Mouse (Mus musculus) spleen, postnatal 4 days (tissue): ENCODE results near the gene Mast2.

Experiments used
- DNase-seq, 2 experiments: peaks; one replicate each; pipeline ENCODE4 v3.0.0; 2022; ENCODE audit warnings: low spot score in 2 of 2

The Mast2 gene

DNA sequence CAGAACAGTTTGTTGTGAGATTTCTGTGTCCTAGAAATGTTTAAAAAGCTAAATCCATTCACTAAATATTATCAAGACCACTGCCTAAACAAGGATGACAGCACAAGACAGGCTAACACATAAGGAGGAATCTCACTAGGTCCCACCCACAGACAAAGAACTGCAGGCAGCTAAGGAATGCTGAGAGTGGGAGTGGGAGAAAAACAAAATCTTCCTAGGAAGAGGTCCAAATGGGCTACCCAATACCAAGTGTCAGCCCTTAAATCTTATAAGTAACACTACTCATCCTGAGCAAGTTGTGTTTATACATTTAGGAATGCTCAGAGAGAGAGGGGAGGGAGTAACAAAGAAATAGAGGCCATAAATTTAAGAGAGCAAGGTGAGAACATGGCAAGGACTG is 52.6 kb downstream of the Mast2 start:
- DNase-seq, result no peak

DNA sequence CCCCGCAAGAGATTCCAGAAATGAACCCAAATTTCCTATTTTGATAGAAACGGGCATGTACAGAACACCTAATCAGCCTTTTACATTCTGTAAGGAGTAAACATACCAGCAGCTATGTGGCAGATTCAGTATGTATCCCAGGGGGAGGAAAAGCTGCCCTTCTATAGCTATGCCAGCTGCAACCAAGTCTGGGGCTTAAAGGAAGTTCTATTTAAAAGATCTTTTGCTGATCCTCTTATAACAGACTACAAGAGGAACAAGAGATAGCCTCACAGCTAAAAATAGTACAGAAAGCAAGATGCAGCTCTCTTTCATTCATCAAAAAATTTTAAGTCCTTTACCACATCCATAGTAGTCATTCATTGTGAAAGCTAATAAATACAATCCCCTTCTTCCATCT is 57.3 kb downstream of the Mast2 start:
- no peak for DNase-seq

DNA sequence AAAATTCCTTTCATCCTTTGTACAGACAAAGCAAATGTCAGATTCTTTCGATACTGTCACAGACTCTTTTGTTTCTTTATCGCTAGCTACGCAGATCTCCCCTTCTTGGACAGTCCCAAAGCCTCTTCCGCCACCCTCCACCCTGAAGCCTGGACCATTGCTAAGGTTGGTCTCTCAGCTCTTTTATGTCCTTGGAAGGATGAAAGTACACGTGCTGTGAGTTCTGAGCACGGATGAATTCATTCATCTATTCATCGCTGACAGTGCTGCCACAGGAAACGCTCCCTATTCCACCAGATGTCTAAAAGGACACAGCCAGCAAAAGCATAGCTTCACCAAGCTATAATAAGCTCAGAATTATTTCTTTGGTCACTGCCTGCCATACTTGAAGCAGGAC is 58.0 kb downstream of the Mast2 start:
- no peak for DNase-seq

DNA sequence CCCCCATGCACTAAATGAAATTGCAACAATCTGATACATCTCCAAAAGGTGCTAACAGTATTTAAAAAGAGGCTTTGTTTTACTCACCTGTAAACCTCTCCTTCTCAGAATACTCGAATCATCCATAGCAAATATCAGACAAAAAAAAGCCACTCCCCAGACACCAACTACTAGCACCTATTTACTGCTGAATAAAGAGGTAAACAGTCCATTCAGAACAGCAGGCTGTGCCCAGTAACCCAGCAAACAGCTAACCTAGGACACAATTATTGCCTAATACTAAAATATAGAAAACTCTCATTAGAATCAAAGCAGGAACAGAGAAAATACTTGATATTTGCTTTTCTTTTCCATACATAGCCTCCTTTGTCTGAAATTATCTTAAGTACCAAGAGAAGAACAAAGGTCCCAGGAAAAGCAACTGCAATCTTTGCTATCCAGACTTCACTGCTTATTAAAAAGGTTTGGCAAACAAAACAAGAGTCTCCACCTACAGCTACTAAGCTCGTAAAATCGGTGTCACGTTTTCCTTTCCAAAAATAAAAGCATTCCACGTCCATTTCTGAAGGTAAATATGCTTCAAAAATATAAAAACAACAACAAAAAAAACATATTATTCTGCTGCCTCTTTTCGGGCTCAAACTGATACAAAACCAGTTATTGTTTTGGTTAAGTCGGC is 58.6 kb downstream of the Mast2 start:
- no peak for DNase-seq

DNA sequence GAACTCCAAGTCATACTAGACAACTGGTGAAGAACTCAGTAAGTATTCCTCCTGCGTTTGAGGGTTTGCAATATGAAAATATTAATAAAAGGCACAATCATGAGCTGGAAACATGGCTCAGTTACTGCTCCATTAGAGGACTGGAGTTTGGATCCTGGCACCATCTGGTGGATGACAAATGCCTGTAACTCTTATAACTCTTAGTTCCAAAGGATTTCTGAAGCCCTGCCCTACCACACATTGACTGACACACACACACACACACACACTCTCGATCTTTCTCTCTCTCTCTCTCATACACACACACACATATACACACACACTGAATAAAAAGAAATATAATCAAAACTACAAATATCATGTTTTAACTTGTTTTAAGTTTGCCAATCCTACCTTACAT is 60.1 kb downstream of the Mast2 start:
- DNase-seq, result no peak

DNA sequence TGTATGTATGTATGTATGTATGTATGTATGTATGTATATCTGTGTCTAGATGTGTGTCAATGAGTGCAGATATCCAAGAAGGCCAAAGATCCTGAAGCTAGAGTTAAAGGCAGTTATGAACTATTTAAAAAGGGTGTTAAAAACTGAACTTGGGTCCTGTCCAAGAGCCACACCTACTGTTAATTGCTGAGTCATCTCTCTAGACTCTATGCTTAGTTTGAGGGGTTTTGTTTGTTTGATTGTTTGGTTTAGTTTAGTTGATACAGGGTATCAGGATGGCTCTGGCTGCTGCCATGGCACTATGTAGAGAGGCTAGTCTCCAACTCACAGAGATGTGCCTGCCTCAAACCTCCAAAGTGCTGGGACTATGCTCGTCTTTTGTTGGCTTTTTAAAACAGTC is 61.3 kb downstream of the Mast2 start:
- DNase-seq, result peak in 1 of 2 experiments; percentile 20

DNA sequence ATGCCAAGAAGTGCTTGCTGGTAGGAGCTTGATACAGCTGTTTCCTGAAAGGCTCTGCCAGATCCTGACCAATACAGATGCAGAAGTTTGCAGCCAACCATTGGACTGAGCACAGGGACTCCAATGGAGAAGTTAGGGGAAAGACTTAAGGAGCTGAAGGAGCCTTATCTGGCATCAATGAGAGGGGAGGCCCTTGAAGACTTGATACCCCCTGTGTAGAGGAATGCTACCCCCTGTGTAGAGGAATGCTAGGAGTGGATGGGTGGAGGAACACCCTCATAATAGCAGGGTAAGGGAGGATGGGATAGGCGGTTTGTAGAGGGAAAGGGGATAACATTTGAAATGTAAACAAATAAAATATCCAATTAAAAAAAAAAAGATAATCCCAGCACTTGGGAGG is 65.9 kb downstream of the Mast2 start:
- no peak for DNase-seq

DNA sequence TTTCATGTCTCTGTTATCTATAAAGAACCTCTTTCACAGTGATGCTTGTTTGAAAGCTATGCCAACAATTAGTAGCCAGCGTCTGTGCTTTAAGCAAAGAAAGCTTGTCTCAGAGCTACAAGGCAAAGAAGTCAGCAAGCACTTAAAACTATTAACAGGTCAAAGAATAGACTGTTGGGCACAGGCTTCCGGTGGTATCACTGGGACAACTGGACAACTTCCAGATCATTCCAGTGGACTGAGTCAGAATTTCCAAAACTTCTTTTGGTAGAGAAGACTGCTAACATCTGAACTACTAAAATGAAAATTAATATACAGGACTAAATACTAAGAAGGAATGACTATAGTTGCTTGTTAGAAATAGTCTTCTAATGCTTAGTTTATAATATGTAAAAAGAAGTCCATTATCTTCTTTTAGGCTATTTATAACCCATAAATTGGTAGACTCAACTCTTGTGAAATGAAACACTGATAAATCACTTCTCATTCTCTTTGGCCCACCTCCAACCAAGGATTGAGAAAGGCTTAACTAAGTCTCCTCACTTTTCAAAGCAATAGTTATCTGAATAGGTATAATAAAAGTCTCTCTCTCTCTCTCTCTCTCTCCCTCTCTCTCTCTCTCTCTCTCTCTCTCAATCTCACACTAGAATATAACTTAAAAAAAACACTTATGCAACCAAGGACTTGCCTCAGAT is 85.9 kb downstream of the Mast2 start:
- no peak for DNase-seq

DNA sequence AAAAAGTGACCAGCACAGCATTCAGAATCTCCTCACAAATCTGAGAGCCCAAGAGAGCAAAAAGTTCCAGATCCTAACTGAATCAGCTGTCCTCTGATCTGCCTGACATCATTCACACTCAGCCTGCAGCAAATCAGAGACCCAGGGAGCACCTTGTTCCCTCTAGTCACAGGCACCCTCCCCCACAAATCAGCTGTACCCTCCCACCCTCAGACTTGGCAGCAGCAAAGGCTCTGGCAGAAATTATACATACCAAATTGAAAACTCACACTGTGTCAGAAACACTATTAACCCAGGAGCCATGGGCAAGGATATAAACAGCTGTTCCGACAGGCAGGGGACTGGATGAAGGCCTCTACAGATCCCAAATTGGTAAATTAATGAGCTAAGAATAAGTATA is 92.3 kb downstream of the Mast2 start:
- DNase-seq, result no peak

DNA sequence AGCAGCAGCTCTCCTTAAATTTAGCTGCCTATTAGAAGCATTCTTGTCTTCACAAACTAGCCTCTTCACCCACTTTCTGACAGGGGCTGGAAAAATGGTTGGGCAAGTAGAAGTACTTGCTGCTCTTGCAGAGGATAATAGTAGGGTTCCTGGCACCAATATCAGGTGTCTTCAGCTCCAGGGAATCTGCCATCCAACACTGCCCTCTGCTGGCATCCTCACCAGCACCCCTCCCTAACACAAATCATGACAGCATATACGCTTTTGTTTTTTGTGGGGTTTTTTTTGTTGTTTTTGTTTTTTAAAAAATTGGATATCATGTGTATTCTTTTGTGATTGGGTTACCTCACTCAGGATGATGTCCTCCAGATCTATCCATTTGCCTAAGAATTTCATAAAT is 105.9 kb downstream of the Mast2 start:
- DNase-seq, result no peak

DNA sequence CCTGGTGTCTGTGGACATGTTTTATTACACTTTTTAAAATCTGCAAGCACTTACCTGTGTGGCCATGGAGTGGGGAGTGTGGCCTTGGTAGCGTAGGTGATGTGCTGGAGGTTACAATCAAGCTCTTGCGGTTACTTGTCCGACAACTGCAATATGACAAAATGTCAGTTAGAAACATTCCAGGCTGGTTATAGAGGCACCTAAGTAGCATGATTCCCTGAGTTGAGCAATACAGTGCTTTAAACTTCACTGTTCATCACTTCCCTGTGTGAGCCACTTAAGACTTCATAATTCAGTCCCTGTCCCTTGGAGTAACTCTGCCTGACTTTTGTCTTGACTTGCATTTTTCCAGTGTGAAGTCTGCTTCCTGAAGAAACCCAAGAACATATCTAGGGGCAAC is 111.1 kb downstream of the Mast2 start:
- DNase-seq, result no peak

DNA sequence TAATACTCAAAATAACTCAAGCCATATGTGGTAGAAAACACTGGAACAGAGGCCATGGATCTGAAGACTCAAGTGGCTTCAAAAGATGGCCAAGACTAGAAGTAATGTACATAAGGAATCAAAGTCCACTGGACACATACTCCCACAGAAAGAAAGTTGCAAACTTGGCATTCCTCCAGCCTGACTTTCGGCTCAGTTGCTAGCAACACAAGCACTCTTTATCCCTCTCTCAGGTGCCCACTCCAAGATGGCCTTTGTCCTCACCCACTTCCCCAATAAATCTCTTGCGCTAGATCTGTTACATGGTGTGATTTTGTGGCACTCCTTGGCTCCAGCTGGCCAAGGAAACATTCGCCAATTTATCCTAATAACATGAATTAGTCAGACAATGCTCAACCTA is 111.5 kb downstream of the Mast2 start:
- DNase-seq, result no peak

DNA sequence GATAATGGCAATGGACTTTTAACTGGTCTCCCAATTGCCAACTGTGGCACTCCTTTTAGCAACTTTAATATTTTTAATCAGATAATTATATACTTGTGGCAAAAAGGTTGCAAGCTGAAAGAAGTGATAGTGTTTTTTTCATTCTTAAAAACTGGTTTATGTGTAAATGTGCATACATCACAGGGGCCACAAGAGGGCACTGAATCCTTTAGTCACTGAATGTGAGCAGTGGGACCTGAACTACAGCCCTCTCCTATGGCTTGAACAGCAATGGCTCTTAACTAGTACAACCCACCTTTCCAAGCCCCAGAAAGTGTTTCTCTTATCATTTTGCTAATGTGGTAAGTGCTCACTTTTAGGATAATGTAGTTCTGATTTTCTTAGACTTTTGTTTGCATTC is 121.9 kb downstream of the Mast2 start:
- peak; percentile 37 to 64 for DNase-seq

DNA sequence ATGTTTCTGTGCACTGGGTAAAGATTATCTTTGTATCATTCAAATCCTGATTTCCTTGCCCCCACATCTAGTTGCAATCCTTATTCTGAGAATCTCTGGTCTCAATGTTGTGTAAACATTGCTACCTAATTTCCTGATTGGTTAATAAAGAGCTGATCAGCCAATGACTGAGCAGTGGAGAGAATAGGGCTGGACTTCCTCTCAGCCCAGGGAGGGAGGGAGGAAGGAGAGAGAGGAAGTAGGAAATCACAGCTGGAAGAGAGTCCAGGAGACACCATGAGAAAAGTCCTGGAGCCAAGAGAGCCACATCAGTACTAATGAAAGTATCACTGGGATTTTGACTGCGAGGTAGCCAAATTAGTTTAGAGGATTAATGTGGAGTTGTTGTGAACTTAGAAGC is 127.7 kb downstream of the Mast2 start:
- no peak for DNase-seq

DNA sequence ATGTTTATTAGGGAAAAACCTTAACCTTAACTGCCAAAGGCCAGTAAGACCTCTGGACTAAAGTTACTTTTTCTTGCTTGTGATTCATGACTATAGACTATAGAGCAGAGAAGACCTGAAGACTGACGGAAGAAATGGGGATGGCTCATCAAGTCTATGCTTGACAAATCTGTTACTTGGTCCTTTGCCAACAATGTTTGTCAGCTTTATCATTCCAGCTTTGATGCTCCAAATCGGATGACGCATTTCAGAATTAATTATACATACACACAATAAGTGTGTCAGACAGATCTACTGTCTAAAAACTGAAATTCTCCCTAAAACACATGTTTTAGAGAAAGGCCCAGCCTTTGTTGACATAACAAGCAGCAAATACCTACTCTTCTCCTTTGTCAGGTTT is 134.7 kb downstream of the Mast2 start:
- no peak for DNase-seq

DNA sequence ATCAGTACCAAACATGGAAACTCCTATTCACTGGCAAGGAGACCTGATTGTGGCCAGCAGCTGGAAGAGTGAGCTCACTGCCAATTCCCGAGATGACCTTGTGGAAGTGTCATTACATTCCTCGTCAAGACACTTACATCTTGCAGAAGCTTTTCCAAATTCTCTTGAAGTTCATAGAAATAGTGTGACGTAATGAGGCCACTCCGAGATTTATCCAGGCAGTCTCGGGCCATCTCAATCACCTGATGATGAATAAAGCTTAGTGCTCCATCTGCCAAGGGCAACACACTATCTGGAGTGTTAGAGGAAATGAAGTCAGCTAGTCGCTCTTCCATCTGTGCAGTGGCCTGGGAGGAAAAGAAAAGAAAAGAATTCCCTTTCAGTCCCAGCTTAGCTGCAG is 141.9 kb downstream of the Mast2 start:
- no peak for DNase-seq

DNA sequence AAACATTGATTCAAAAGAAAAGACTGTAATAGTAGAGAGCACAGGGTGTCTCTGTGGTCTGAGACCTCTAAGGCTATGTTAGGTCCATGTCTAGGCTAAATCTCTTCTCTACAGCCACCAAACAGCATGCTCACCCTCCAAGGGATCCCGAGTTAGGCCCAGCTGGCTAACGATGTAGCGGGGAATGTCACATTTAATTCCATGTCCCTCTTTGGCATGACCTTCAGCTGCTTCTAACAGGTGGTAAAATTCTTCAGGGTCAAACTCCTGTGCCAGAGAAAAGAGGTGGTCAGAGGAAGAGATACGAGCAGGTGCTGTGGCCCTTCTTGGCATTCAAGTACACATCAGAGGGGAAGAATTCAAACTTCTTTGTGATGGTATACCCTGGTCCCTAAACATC is 146.4 kb downstream of the Mast2 start:
- no peak for DNase-seq

DNA sequence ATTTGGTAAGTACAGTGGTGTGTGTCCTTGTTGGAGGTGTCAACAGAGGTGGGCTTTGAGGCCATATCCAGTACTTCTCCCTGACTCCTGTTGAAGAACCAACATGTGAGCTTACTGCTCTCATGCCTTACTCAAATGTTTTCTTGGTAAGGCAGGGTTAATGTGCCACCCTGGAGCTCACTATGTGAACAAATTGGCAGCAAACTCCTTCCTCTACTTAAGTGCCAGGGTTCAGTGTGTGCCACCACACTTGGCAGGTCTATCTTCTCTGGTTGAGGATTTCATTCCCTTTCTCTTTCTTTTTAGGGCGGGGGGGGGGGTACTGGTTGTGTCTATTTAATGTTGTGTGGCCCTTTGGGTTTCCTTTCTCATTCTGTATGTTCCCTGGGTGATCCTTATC is 159.4 kb downstream of the Mast2 start:
- DNase-seq, result no peak

DNA sequence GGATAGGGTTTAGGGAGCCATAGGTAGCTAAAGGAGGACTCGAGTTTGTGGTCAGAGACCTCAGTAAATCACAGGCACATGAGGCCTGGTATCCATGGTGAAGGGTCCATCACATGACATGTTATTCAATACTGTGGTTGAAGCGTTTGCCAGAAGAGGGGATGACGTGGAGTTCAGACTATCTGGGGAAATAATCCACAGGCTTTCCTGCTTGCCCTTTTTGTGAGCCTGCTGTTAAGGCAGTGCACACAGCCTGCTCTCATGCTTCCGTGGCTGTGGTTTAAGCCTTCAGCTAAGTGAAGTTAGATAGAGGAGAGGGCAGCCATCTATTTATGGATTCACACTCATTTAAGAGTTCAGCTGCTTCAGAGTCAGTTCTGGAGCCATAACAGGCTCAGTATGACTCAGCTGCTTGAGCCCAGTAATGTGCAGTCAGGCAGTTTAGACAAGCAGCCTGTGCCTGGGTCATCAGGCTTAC is 163.1 kb downstream of the Mast2 start:
- no peak for DNase-seq

DNA sequence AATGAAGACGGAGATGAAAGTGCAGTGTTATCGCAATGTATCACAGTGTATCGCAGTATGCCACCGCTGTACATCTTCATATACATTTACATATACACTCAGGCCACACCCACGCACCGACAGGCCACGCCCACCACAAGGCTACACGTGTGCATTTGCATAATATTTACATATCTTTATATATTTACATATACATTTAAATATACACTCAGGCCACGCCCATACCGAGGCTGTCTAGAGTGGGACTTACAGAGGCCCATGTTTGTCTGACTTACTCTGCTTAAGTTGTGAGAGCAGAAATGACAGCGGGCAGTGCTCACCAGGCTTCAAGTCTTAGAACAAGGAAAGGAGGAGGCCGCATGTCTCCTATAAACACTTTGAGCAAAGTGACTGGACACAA is 170.7 kb downstream of the Mast2 start:
- DNase-seq, result peak in 1 of 2 experiments; percentile 55

DNA sequence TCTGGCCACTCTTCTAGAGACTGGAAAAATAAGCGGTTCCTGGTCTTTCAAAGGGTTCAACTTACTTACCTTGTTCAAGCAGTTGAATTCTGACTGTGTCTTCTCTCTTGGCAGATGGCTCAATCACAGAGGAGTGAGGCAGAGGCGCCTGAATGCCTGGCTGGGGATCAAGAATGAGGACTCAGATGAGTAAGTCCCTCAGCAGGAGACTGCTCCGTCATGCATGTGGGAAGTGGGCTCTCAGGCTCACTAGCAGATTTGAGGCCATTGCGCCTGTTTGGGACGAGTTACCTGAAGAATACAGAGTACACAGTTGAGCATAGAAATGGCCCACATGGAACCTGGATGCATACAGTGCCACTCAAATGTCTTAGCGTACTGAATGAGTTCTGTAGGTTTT is 172.4 kb downstream of the Mast2 start:
- peak in 1 of 2 experiments; percentile 49 for DNase-seq

DNA sequence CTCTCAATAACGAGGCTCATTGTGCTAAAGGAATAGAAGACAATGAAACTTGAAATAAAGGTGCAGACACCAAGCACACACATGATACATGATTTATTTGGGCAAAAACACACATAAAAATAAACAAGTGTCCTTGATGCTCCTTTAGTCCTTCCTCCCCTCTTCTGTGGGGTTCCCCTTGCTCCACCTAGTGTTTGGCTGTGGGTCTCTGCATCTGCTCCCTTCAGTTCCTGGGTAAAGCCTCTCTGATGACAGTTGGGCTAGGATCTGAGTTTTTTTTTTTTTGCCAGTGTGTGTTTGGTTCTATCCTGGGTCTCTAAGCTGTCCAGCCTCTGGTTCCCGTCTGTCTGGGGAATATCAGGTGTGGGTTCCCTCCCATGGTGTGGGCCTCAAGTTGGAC is 181.8 kb downstream of the Mast2 start:
- DNase-seq, result peak in 1 of 2 experiments; percentile 49

DNA sequence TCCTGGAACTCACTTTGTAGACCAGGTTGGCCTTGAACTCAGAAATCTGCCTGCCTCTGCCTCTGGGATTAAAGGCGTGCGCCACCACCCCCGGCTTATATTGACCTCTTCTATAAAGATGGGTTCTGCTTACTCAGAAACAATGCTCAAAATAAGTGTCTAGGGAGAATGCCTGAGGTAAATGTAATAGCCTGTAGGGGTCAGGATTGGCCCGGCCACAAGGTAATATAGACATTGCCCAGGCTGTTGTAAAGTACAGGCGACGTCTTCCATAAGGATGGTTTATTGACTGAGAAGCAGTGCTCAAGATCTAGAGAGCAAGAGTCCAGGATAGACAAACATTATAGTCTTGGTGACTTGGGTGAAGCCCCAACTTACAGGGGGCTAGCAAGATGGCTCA is 195.8 kb downstream of the Mast2 start:
- DNase-seq, result no peak
